Mouse (Mus musculus): ENCODE measurements at regions not wholly inside any gene's neighbourhood (a gene's known extent, or its start where the extent isn't known, plus 50 kb on each side); places are given as distances from the start of the nearest gene placed in this dataset.

DNA sequence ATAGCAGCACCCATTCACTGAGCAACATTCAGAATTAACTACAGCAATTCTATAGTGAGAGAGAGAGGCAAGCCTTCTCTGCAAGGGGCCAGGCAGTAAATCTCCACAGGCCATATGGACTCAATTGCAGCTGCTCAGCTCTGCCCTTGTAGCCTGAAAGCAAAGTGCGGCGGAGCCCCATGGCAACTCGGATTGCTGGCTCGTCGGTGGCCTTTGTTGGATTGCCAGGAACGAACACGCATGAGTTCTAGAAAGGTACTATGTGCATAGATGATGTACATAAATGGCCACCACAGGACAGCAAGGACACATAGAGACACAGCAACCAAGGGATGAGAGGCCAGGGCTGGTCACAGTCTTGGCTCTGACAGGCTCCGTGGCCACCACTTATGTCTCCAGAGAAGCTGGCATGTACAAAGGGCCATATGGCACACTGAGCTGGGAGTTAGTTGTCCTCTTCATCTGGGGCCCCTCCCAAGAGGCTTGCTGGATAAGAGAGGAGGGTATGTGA is 163.9 kb upstream of the Ncam1 start:
- ATAC-seq, result no peak
- Histone ChIP-seq H3K4me2 (no peak overlapping the region), H3K27ac (no peak overlapping the region)

DNA sequence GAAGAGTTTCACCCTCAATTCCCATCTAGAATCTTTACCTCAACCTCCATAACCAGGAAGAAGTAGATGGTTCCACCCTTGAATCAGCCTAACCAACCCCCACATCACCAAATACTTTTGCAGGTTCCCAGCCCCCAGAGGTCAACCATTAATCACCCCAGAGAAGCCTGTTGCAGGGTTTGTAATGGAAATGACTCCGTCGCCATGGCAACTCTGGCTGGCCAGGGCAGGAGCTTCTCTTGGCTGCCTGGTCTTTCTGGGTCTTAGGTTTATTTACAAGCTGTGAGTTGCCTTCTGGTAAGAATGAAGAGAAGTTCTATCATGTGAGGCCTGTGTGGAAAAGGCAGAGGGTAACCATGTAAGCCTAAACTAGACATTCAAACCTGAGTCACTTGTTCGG is 163.2 kb upstream of the Ncam1 start:
- Histone ChIP-seq H3K27ac (no peak overlapping the region), H3K36me3 (ENCODE audit: poor library complexity, severe bottlenecking) (no peaks in the 10 kb centered on the region), H3K9me3 (replicated peaks) (no peaks in the 10 kb centered on the region), H3K4me3 (no peak overlapping the region), H3K4me1 (peaks cover 13% of the 10 kb centered on the region), H3K4me2 (no peak overlapping the region), H3K27me3 (no peaks in the 10 kb centered on the region), H3K9ac (no peak overlapping the region)
- WGBS, result 28% methylated on average over 3 of the region's 3 CpGs
- ATAC-seq, result no peak

More for the DNA sequence above, 163.9 kb upstream of the Ncam1 start:
- Histone ChIP-seq H3K4me1 (peaks cover 13% of the 10 kb centered on the region), H3K27me3 (no peaks in the 10 kb centered on the region), H3K4me3 (no peak overlapping the region), H3K36me3 (ENCODE audit: poor library complexity, severe bottlenecking) (no peaks in the 10 kb centered on the region), H3K9ac (no peak overlapping the region), H3K9me3 (replicated peaks) (no peaks in the 10 kb centered on the region)
- 46% methylated on average over 8 of the region's 8 CpGs for WGBS

DNA sequence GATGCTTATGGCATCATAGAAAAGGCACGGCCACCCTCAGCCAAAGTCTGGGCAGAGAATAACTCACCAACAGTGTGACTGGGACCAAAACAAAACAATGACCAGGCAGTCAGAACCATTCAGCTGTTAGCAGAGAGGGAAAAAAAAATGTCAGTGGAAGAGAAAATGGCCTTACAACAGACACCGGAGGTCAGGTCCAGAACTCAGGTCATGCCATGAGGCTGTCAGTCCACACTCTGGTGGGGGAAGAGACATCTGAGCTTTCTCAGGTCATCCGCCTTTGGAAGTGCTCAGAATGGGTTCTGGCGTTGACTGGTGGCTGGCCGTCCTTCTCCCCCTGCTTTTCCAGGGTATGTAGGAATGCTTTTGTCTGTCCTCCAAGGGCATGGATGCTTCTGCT is 162.6 kb upstream of the Ncam1 start:
- no peak overlapping the region for H3K27ac ChIP-seq
- H3K27me3 ChIP-seq, result no peaks in the 10 kb centered on the region
- WGBS, result 73% methylated on average over 5 of the region's 5 CpGs
- H3K9me3 ChIP-seq (replicated peaks), result no peaks in the 10 kb centered on the region
- H3K36me3 ChIP-seq (ENCODE audit: poor library complexity, severe bottlenecking), result no peaks in the 10 kb centered on the region
- no peak overlapping the region for H3K9ac ChIP-seq
- no peak for ATAC-seq
- H3K4me2 ChIP-seq, result no peak overlapping the region
- no peak overlapping the region for H3K4me3 ChIP-seq
- H3K4me1 ChIP-seq, result peaks cover 13% of the 10 kb centered on the region

DNA sequence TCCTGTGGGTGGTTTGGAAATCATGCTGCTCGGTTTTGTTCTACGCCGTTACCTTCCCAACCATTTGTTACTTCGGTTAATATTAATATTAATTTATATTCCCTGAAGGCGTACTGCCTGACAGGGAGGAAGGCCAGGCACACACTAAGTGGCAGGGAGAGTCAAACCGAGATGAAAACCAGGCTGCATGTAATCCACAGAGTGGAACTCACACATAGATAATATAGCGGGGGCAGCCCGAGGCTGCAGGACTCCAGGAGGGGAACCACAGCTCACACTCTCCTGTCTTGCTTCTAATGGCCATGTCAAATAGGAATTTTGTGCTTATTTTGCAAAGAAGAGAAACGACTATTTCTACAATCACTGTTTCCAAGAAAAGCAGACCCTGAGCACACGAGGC is 161.3 kb upstream of the Ncam1 start:
- Histone ChIP-seq H3K27ac (no peak overlapping the region), H3K4me3 (no peak overlapping the region), H3K9me3 (replicated peaks) (no peaks in the 10 kb centered on the region), H3K9ac (no peak overlapping the region), H3K27me3 (no peaks in the 10 kb centered on the region), H3K36me3 (ENCODE audit: poor library complexity, severe bottlenecking) (no peaks in the 10 kb centered on the region), H3K4me2 (no peak overlapping the region), H3K4me1 (peaks cover 13% of the 10 kb centered on the region)
- 75% methylated on average over 10 of the region's 10 CpGs for WGBS
- ATAC-seq, result no peak

GRCm38 (mm10) chr9:49958890-49959289 is 160.2 kb upstream of the Ncam1 start:
- Histone ChIP-seq H3K27ac (no peak overlapping the region), H3K4me2 (no peak overlapping the region), H3K9me3 (replicated peaks) (no peaks in the 10 kb centered on the region), H3K36me3 (ENCODE audit: poor library complexity, severe bottlenecking) (no peaks in the 10 kb centered on the region), H3K9ac (no peak overlapping the region), H3K27me3 (no peaks in the 10 kb centered on the region), H3K4me1 (peaks cover 13% of the 10 kb centered on the region), H3K4me3 (no peak overlapping the region)
- no peak for ATAC-seq
- WGBS, result 90% methylated on average over 3 of the region's 3 CpGs

DNA sequence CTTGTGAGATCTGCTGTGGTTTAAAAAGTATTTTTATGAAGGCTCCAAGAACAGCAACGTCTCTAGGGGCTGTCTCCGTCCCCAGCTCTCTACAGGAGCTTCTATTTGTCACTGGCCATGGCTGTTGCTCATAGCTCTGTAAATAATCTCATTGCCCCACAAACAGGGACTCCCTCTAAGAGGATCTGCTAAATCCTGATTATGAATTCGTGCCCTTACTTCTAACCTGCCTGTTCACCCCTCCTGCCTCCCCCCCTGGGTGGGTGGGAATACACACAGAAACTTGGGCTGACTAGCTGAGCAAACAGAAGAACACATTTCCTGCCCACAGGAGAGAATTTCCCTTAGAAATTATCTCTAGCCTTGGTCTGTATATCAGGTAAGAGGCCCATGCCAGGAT is 155.9 kb upstream of the Ncam1 start:
- H3K9me3 ChIP-seq (replicated peaks), result no peaks in the 10 kb centered on the region
- H3K27me3 ChIP-seq, result no peaks in the 10 kb centered on the region
- H3K4me1 ChIP-seq, result no peaks in the 10 kb centered on the region
- no peak overlapping the region for H3K27ac ChIP-seq
- WGBS, result 48% methylated on average over 3 of the region's 3 CpGs
- H3K4me2 ChIP-seq, result no peak overlapping the region
- H3K9ac ChIP-seq, result no peak overlapping the region
- H3K4me3 ChIP-seq, result no peak overlapping the region
- ATAC-seq, result no peak
- H3K36me3 ChIP-seq (ENCODE audit: poor library complexity, severe bottlenecking), result no peaks in the 10 kb centered on the region

DNA sequence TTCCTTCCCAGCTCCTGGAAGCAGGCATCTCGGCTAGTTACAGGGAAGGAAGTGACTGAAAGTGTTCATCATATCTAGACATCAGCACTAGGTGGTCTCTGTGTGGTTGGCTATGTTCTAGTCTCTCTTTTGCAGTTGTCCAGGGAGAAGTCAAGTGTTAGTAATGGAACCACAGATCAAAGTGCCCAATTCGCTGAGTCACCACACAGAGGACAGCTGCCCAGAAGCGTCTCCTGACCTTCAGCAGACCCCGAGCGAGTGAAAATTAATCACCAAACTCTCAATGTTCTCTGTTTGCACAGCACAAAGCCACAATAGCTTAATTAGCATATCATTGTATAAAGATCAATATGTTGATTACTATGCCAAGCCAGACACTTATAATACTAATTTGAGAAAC is 151.6 kb upstream of the Ncam1 start:
- Histone ChIP-seq H3K4me3 (no peak overlapping the region), H3K4me2 (no peak overlapping the region), H3K27me3 (no peaks in the 10 kb centered on the region), H3K9ac (no peak overlapping the region), H3K4me1 (no peaks in the 10 kb centered on the region), H3K27ac (no peak overlapping the region), H3K9me3 (replicated peaks) (no peaks in the 10 kb centered on the region), H3K36me3 (ENCODE audit: poor library complexity, severe bottlenecking) (no peaks in the 10 kb centered on the region)
- 59% methylated on average over 5 of the region's 5 CpGs for WGBS
- no peak for ATAC-seq

GRCm38 (mm10) chr9:49948546-49948945 is 149.8 kb upstream of the Ncam1 start:
- 92% methylated on average over 4 of the region's 4 CpGs for WGBS
- Histone ChIP-seq H3K27me3 (no peaks in the 10 kb centered on the region), H3K9ac (no peak overlapping the region), H3K36me3 (ENCODE audit: poor library complexity, severe bottlenecking) (no peaks in the 10 kb centered on the region), H3K4me2 (no peak overlapping the region), H3K4me1 (no peaks in the 10 kb centered on the region), H3K4me3 (no peak overlapping the region), H3K27ac (no peak overlapping the region), H3K9me3 (replicated peaks) (no peaks in the 10 kb centered on the region)
- ATAC-seq, result no peak

DNA sequence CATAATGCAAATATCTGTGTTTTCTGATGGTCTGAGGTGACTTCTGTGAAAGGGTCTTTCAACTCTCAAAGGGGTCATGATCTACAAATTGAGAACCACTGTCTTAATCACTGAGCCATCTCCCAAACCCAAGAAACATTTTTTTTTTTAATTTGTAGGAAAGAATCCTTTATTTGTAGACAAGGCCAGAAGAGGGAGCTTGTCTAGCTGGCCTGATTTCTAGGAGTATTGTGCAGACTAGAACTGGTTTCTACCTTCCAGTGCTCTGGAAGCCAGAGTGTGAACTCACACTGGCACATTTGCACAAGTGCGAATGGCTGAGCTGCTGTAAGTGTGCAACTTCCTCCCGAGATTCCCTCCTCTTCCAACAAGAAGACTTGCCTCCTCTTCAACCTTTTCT is 148.1 kb upstream of the Ncam1 start:
- Histone ChIP-seq H3K27me3 (no peaks in the 10 kb centered on the region), H3K36me3 (ENCODE audit: poor library complexity, severe bottlenecking) (no peaks in the 10 kb centered on the region), H3K27ac (no peak overlapping the region), H3K4me1 (no peaks in the 10 kb centered on the region), H3K4me3 (no peak overlapping the region), H3K9ac (no peak overlapping the region), H3K4me2 (no peak overlapping the region), H3K9me3 (replicated peaks) (no peaks in the 10 kb centered on the region)
- ATAC-seq, result no peak
- WGBS, result 84% methylated on average over 2 of the region's 2 CpGs

GRCm38 (mm10) chr9:49935555-49936376 is 137.0 kb upstream of the Ncam1 start:
- ATAC-seq, result peak; percentile 72
- H3K27me3 ChIP-seq, result peaks cover 11% of the 10 kb centered on the region; the same call in 1 of the 2 replicates
- H3K4me3 ChIP-seq, result no peak overlapping the region
- no peaks in the 10 kb centered on the region for H3K9me3 ChIP-seq (replicated peaks)
- no peaks in the 10 kb centered on the region for H3K36me3 ChIP-seq (ENCODE audit: poor library complexity, severe bottlenecking)
- no peak overlapping the region for H3K9ac ChIP-seq
- 6% methylated on average over 9 of the region's 9 CpGs for WGBS
- peaks cover 14% of the 10 kb centered on the region for H3K4me1 ChIP-seq
- H3K4me2 ChIP-seq, result no peak overlapping the region
- H3K27ac ChIP-seq, result no peak overlapping the region

DNA sequence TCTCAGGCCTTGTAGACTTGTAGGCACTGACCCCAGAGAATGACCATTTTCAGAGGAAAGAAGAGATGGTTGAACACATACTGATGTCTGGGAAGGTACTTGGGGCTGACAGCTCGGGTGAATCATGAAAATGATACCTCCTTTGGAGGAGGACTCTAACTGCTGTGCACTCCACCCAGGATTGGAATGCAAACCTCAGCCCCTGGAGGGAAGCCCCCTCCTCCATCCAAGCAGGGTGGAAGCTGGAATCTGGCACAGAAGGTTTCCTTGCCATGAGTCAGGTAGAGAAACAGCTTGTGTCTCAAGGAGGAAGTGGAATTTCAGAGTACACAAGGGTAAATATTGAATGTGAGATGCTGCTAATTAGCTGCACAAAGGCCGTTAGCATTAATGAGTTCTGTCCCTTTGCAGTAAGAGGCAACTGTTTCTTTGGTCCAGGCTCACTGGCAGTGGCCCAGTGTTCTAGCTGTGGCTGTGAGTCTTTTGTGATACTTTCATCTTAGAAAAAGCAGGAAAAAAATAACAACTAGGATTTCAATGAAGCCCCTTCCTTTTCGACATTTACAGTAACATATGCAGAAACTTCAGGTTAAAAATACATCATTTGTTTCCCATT is 129.4 kb upstream of the Ncam1 start:
- H3K27me3 ChIP-seq, result peaks cover 28% of the 10 kb centered on the region; the same call in 1 of the 2 replicates
- H3K4me1 ChIP-seq, result peaks cover 15% of the 10 kb centered on the region
- no peak overlapping the region for H3K9ac ChIP-seq
- H3K36me3 ChIP-seq (ENCODE audit: poor library complexity, severe bottlenecking), result no peaks in the 10 kb centered on the region
- H3K4me2 ChIP-seq, result no peak overlapping the region
- 30% methylated on average over 3 of the region's 3 CpGs for WGBS
- H3K27ac ChIP-seq, result no peak overlapping the region
- no peaks in the 10 kb centered on the region for H3K9me3 ChIP-seq (replicated peaks)
- no peak overlapping the region for H3K4me3 ChIP-seq
- ATAC-seq, result 0 out of 2 replicates have a peak, but pooled peaks have one; percentile 33

- no peak overlapping the region for H3K4me2 ChIP-seq
- ATAC-seq, result no peak
- 62% methylated on average over 1 of the region's 1 CpGs for WGBS
- no peak overlapping the region for H3K9ac ChIP-seq
- no peaks in the 10 kb centered on the region for H3K9me3 ChIP-seq (replicated peaks)
- no peak overlapping the region for H3K27ac ChIP-seq
- no peak overlapping the region for H3K4me3 ChIP-seq
- peaks cover 30% of the 10 kb centered on the region; the same call in 1 of the 2 replicates for H3K27me3 ChIP-seq
- H3K4me1 ChIP-seq, result peaks cover 15% of the 10 kb centered on the region
- no peaks in the 10 kb centered on the region for H3K36me3 ChIP-seq (ENCODE audit: poor library complexity, severe bottlenecking)
Measured at GRCm38 (mm10) chr9:49927281-49927680, 128.6 kb upstream of the Ncam1 start.

All from forebrain, embryonic 13.5 days (tissue).